Mouse (Mus musculus) small intestine, adult 2 months (tissue): Measurements from ENCODE around the gene Adad2. TPM values are rescaled to one million over a fixed set of nuclear protein-coding genes. Genes with fewer than 3 reads are reported as not detected.
A peak's percentile ranks its signal among the peaks of the same experiment; 100 is the strongest.

Experiments used
- H3K27ac ChIP-seq: fragments of 200-500 bp; 2 replicates; pipeline ENCODE4 v1.5.1; 2012; ENCODE audit warnings: low read depth, low read length, control low read depth, inconsistent platforms; ENCODE audit not compliant: insufficient read depth
- H3K27me3 ChIP-seq: fragments of 200-500 bp; 2 replicates; pipeline ENCODE4 v1.6.1; 2012; ENCODE audit warnings: mild to moderate bottlenecking, moderate library complexity, low read length, inconsistent platforms; ENCODE audit not compliant: control insufficient read depth, insufficient read depth
- H3K36me3 ChIP-seq: fragments of 200-500 bp; 2 replicates; pipeline ENCODE4 v1.6.1; 2012; ENCODE audit warnings: mild to moderate bottlenecking, low read length, control low read depth, inconsistent platforms; ENCODE audit not compliant: control insufficient read depth, insufficient read depth
- H3K4me1 ChIP-seq: fragments of 200-500 bp; 2 replicates; pipeline ENCODE4 v1.6.1; 2012; ENCODE audit warnings: low read length, inconsistent platforms, mixed read lengths; ENCODE audit not compliant: control insufficient read depth, insufficient read depth, insufficient read length
- H3K4me3 ChIP-seq: fragments of 200-500 bp; 2 replicates; pipeline ENCODE4 v1.5.1; 2012; ENCODE audit warnings: low read depth, mild to moderate bottlenecking, control low read depth, inconsistent platforms, low read length, moderate library complexity
- CTCF ChIP-seq: fragments of 200-500 bp; IDR thresholded peaks from 2 replicates; pipeline ENCODE4 v1.5.1; 2012; ENCODE audit warnings: low read depth, mild to moderate bottlenecking, control low read depth, inconsistent platforms, low read length, moderate library complexity, mixed read lengths; ENCODE audit not compliant: insufficient replicate concordance, insufficient read length; ENCODE audit errors: extremely low read depth
- POLR2A ChIP-seq: fragments of 200-500 bp; IDR thresholded peaks from 2 replicates; pipeline ENCODE4 v1.6.1; 2012; ENCODE audit warnings: low read depth, mild to moderate bottlenecking, control low read depth, inconsistent platforms, low read length, moderate library complexity
- WGBS: fragments of 180-500 bp; shearing (Covaris S2); methylation state at CpG from one replicate; pipeline ENCODE4 v1.1.7; 2018; 5-methylcytosine and 5-hydroxymethylcytosine counted together
- polyA plus RNA-seq: library from polyadenylated mRNA; depleted of rRNA; stranded (reverse); fragments of >200 nt; gene quantifications from 2 replicates; pipeline ENCODE4 v1.2.3, GENCODE M21; 2012

Gene Adad2
- polyA plus RNA-seq, 1 experiment = 0.96 TPM

- WGBS = 90% methylated on average over 8 of the region's 8 CpGs
- Histone ChIP-seq H3K27me3 (no peaks in the 10 kb centered on the region), H3K4me1 (peaks cover 10% of the 10 kb centered on the region), H3K27ac (no peak overlapping the region), H3K36me3 (no peaks in the 10 kb centered on the region), H3K4me3 (no peak overlapping the region)
- no peak for TF ChIP-seq POLR2A
- no peak for TF ChIP-seq CTCF
Measured at GRCm38 (mm10) chr8:119623061-119623460, 10.5 kb downstream of the Adad2 start.

DNA sequence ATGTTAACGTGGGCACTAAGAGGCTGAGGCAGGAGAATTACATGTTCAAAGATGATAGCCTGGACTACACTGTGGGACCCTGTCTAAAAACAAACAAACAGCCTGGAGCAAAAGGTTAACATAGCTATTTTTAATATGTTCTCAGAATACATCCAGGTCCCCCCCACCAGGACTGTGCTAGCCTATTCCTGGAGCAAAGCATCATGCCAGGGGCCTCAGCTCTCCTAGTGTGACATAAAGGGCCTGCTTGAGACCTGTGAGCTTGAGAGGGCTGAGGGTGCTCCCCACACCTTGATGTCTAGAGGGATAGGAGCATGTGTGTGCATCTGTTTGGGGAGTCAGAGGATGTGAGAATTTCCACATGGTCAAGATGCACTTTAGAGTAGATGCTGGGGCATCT is 11.2 kb downstream of the Adad2 start:
- no peaks in the 10 kb centered on the region for H3K27me3 ChIP-seq
- no peak overlapping the region for H3K27ac ChIP-seq
- no peaks in the 10 kb centered on the region for H3K36me3 ChIP-seq
- TF ChIP-seq CTCF (no peak), POLR2A (no peak)
- H3K4me1 ChIP-seq = peaks cover 10% of the 10 kb centered on the region
- no peak overlapping the region for H3K4me3 ChIP-seq
- WGBS = 79% methylated on average over 1 of the region's 1 CpGs

DNA sequence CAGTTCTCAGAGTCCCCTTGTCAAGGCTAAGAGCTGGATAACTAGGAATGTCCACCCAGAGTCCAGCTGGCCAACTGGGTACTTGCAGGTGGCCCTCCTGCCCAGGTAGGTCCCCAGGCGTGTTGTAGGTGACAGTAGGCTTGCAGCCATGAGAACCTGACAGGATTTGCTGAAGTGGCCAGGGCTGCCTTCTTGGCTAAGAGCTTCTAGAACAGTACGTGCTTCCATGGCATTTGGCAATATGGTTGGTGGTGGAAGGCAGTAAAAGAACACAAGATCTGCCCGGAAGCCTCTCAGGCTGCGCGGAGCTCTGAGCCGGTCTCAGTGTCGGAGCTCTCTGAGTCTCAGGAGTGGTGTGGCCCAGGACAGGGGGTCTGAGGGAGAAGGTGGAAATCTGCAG is 12.4 kb downstream of the Adad2 start:
- WGBS = 90% methylated on average over 7 of the region's 7 CpGs
- no peak for TF ChIP-seq CTCF
- TF ChIP-seq POLR2A = no peak
- H3K4me1 ChIP-seq = peaks cover 10% of the 10 kb centered on the region
- no peak overlapping the region for H3K27ac ChIP-seq
- no peaks in the 10 kb centered on the region for H3K36me3 ChIP-seq
- no peak overlapping the region for H3K4me3 ChIP-seq
- no peaks in the 10 kb centered on the region for H3K27me3 ChIP-seq

DNA sequence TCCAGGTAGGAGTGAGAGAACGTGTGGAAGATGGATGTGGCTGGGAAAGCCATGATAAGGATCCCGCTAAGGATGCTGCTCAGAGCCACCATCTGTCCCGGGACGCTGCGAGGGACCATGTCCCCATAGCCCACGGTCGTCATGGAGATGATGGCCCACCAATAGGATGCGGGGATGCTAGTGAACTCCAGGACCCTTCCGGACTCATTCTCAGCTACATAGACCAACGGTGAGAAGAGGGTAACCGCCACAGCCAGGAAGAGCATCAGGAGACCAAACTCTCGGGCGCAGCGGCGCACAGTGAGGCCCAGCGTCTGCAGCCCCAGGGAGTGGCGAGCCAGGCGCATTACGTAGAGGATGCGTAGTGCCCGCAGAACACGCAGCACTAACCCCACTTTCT is 13.2 kb downstream of the Adad2 start:
- WGBS = 91% methylated on average over 22 of the region's 22 CpGs
- no peaks in the 10 kb centered on the region for H3K27me3 ChIP-seq
- H3K4me1 ChIP-seq = peaks cover 10% of the 10 kb centered on the region
- H3K36me3 ChIP-seq = no peaks in the 10 kb centered on the region
- no peak overlapping the region for H3K27ac ChIP-seq
- no peak for TF ChIP-seq POLR2A
- TF ChIP-seq CTCF = no peak
- no peak overlapping the region for H3K4me3 ChIP-seq

GRCm38 (mm10) chr8:119627199-119627598 is 14.7 kb downstream of the Adad2 start:
- Histone ChIP-seq H3K36me3 (no peaks in the 10 kb centered on the region), H3K27me3 (no peaks in the 10 kb centered on the region), H3K27ac (peak overlapping the region; percentile 42), H3K4me3 (no peak overlapping the region), H3K4me1 (peaks cover 10% of the 10 kb centered on the region)
- WGBS = 91% methylated on average over 7 of the region's 7 CpGs
- TF ChIP-seq POLR2A = no peak
- no peak for TF ChIP-seq CTCF

DNA sequence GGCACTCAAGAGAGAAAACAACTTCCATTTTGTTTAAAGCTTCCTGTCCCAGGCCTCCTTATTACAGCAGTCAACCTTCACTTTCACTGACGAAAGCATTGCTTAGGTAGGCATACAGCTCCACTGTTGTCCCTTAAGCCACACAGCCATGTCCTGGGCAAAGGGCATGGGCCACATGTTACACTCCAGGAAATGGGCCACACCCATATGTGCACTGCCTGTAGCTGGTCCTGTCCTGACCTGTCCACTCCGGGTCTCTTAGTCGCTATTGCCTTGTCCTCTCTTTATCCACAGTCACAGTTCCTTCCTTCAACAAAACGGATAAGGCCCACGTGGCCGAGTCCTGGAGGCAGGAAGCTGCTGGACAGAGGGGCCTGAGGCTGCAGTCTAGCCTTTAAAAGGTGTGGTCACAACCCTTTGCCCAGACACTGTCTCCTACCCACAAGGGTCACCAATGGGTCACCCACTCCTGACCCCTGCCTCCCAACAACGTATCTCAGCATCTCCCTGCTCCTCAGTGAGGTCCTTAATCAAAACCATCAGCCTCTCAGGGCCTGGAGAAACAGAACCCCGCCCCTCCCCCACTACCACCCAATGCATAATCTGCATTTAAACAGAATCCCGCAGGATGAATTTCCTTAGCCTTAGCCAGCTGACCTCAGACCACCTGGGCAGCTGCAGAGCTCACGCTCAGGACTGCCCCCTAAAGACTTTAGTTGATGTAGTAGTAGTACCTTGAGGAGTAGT is 15.2 kb downstream of the Adad2 start:
- H3K36me3 ChIP-seq = no peaks in the 10 kb centered on the region
- peak overlapping the region; percentile 42 for H3K27ac ChIP-seq
- H3K27me3 ChIP-seq = no peaks in the 10 kb centered on the region
- 59% methylated on average over 10 of the region's 10 CpGs for WGBS
- no peak for TF ChIP-seq CTCF
- TF ChIP-seq POLR2A = no peak
- H3K4me3 ChIP-seq = no peak overlapping the region
- H3K4me1 ChIP-seq = peaks cover 10% of the 10 kb centered on the region

DNA sequence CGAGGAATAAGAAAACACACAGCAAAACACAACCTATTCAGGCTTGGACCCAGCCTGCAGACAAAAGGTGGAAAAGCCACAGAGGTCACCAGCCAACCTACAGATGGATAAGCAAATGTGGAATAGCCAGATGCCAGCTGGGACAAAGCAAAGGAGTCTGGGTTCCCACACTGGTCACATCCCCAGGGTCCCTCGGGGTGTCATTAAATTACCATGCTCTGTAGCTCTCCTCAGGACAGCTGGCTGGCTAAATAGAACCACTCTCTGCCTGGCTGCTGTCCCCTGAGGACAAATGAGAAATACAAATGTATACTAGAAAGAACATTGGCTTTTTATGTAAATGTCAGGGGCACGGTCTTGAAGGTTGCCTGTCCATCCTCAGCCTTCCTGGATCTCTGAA is 18.3 kb downstream of the Adad2 start:
- Histone ChIP-seq H3K4me1 (peaks cover 14% of the 10 kb centered on the region), H3K4me3 (no peak overlapping the region), H3K27me3 (no peaks in the 10 kb centered on the region), H3K27ac (no peak overlapping the region), H3K36me3 (no peaks in the 10 kb centered on the region)
- WGBS = 52% methylated on average over 3 of the region's 3 CpGs
- TF ChIP-seq POLR2A (no peak), CTCF (no peak)
